Mouse (Mus musculus): Measurements from ENCODE around the gene 4930518I15Rik. TPM values are rescaled to one million over a fixed set of nuclear protein-coding genes. Genes with fewer than 3 reads are reported as not detected.

4930518I15Rik gene
- total RNA-seq, 2 experiments from 2014 or later = 3.9 TPM; not detected in 1

DNA sequence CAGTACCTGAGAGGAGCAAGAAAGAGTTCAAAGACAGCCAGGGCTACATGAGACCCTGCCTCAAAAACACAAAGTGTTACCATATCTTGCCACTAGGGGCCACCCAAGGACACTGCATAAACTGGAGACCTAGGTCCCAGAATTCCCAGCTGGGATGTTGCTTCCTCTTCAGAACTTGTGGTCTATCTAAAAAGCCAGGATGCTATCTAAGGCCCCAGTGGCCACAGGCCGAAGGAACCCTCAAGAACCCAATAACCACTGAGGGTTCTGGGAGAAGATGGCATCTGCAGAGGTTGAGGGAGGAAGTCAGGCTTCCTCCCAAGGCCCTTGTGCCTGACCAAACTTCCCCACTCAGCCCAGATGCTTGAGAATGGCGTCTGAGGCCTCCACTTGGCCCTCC lies 48.2 kb downstream of the 4930518I15Rik start:
- ATAC-seq (replicated peaks; ENCODE audit: low FRiP score, poor library complexity, severe bottlenecking) = peak; percentile 54; the same call in 1 of the 2 replicates

DNA sequence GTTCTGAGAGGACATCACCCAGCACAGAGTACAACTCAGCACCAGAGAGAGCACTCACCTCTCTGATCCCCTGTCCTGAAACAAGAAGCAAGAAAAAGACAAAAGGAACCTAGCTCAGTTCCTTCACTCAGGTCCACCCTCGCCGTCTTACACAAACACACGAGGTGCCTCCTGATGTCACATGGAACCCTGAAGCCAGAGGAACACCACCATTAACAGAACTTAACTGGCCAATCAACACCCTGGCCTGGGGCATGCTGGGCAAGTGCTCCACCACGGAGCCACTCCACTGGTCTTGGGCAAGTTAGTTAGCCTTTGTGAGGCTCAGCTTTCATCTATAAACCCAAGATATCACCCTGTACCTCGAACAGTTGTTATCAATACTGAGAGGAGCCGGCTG lies 50.9 kb downstream of the 4930518I15Rik start:
- ATAC-seq (replicated peaks; ENCODE audit: low FRiP score, poor library complexity, severe bottlenecking) = no peak

Other genes with a start within 250 kb of the 4930518I15Rik start
- 8.0 and 10.1 TPM in 2 replicates for gene Dlgap4, start 244.2 kb downstream of the 4930518I15Rik start, total RNA-seq (2015; ENCODE audit: low replicate concordance)
- 3.0 and 3.5 TPM in 2 replicates for gene Dlgap4, start 244.2 kb downstream of the 4930518I15Rik start, total RNA-seq (2017; ENCODE audit: low replicate concordance)
- 5.0 and 7.2 TPM in 2 replicates for gene Myl9, start 82.5 kb downstream of the 4930518I15Rik start, total RNA-seq (2015; ENCODE audit: low replicate concordance)
- 0.45 and 10.7 TPM in 2 replicates for gene Myl9, start 82.5 kb downstream of the 4930518I15Rik start, total RNA-seq (2017; ENCODE audit: low replicate concordance)
- 2.2 and 3.8 TPM in 2 replicates for gene Tgif2, start 17.9 kb downstream of the 4930518I15Rik start, total RNA-seq (2015; ENCODE audit: low replicate concordance)
- gene Tgif2, start 17.9 kb downstream of the 4930518I15Rik start, total RNA-seq (2017; ENCODE audit: low replicate concordance) = 1.9 and 18.2 TPM in 2 replicates
- 62.7 and 85.9 TPM in 2 replicates for gene Rab5if, start 5.2 kb upstream of the 4930518I15Rik start, total RNA-seq (2015; ENCODE audit: low replicate concordance)
- gene Rab5if, start 5.2 kb upstream of the 4930518I15Rik start, total RNA-seq (2017; ENCODE audit: low replicate concordance) = 28.8 and 48.1 TPM in 2 replicates
- 0.72 TPM in 1 of 2 replicates, not detected in the other for gene Sla2, start 29.2 kb upstream of the 4930518I15Rik start, total RNA-seq (2015; ENCODE audit: low replicate concordance)
- gene Sla2, start 29.2 kb upstream of the 4930518I15Rik start, total RNA-seq (2017; ENCODE audit: low replicate concordance) = 0.26 and 0.68 TPM in 2 replicates
- 16.6 and 21.4 TPM in 2 replicates for gene Ndrg3, start 134.1 kb upstream of the 4930518I15Rik start, total RNA-seq (2015; ENCODE audit: low replicate concordance)
- gene Ndrg3, start 134.1 kb upstream of the 4930518I15Rik start, total RNA-seq (2017; ENCODE audit: low replicate concordance) = 11.7 and 14.6 TPM in 2 replicates
- 56.9 and 59.5 TPM in 2 replicates for gene Dsn1, start 149.2 kb upstream of the 4930518I15Rik start, total RNA-seq (2015; ENCODE audit: low replicate concordance)
- 62.4 and 101 TPM in 2 replicates for gene Dsn1, start 149.2 kb upstream of the 4930518I15Rik start, total RNA-seq (2017; ENCODE audit: low replicate concordance)
- gene Soga1, start 221.3 kb upstream of the 4930518I15Rik start, total RNA-seq (2015; ENCODE audit: low replicate concordance) = 0.36 and 0.42 TPM in 2 replicates
- gene Soga1, start 221.3 kb upstream of the 4930518I15Rik start, total RNA-seq (2017; ENCODE audit: low replicate concordance) = 2.8 and 3.6 TPM in 2 replicates
- not detected in 2 replicates for gene Tldc2, start 229.1 kb upstream of the 4930518I15Rik start, total RNA-seq (2015; ENCODE audit: low replicate concordance)
- not detected in 2 replicates for gene Tldc2, start 229.1 kb upstream of the 4930518I15Rik start, total RNA-seq (2017; ENCODE audit: low replicate concordance)